Mouse (Mus musculus): Measurements from ENCODE around the gene St3gal6. TPM values are rescaled to one million over a fixed set of nuclear protein-coding genes. Genes with fewer than 3 reads are reported as not detected.

Gene St3gal6
- total RNA-seq (2018; cell fraction: chromatin; rRNA removed): 1 to 10 TPM in 19 of 26 experiments, under 1 TPM in 6, not detected in 1; 0.25 to 7.3 (median 2.2) TPM
- 1 to 10 TPM in 16 of 26 experiments, under 1 TPM in 10; 0.62 to 4.7 (median 1.5) TPM for total RNA-seq (2018; cell fraction: cytosol; rRNA removed)
- 1 to 10 TPM in 24 of 26 experiments, under 1 TPM in 2; 0.64 to 6.6 (median 3.5) TPM for total RNA-seq (2018; cell fraction: nucleus; rRNA removed)
- 0.52 to 3.2 TPM (median 0.86 TPM) in 3 replicates for polyA plus RNA-seq (2018)

- Histone ChIP-seq H3K79me2 (ENCODE audit: inconsistent target) (no peaks in the 10 kb centered on the region), H3K27ac (no peak within 1 kb of the TSS), H3K36me3 (ENCODE audit: inconsistent target) (no peaks in the 10 kb centered on the region), H3K4me3 (ENCODE audit: inconsistent target) (no peak within 1 kb of the TSS)
- 93% methylated on average over 11 of the region's 12 CpGs for WGBS (ENCODE audit: missing documents)
These were observed at the start of gene St3gal6 for GRCm38 (mm10) chr16:58523972-58524850. St3gal6 (minus strand) TSS chr16:58524243.

- no peaks in the 10 kb centered on the region for H3K79me2 ChIP-seq (ENCODE audit: inconsistent target)
These were observed 46.7 kb upstream of the St3gal6 start for GRCm38 (mm10) chr16:58570694-58571264.

GRCm38 (mm10) chr16:58561196-58561595 lies 37.2 kb upstream of the St3gal6 start:
- WGBS (ENCODE audit: missing documents): 86% methylated on average over 2 of the region's 2 CpGs
- no peak overlapping the region for H3K27ac ChIP-seq
- no peaks in the 10 kb centered on the region for H3K36me3 ChIP-seq (ENCODE audit: inconsistent target)
- H3K4me3 ChIP-seq (ENCODE audit: inconsistent target): no peak overlapping the region
- H3K79me2 ChIP-seq (ENCODE audit: inconsistent target): no peaks in the 10 kb centered on the region

More at GRCm38 (mm10) chr16:58570694-58571264, 46.7 kb upstream of the St3gal6 start:
- Histone ChIP-seq H3K4me3 (ENCODE audit: inconsistent target) (no peak overlapping the region), H3K27ac (no peak overlapping the region), H3K36me3 (ENCODE audit: inconsistent target) (no peaks in the 10 kb centered on the region)

DNA sequence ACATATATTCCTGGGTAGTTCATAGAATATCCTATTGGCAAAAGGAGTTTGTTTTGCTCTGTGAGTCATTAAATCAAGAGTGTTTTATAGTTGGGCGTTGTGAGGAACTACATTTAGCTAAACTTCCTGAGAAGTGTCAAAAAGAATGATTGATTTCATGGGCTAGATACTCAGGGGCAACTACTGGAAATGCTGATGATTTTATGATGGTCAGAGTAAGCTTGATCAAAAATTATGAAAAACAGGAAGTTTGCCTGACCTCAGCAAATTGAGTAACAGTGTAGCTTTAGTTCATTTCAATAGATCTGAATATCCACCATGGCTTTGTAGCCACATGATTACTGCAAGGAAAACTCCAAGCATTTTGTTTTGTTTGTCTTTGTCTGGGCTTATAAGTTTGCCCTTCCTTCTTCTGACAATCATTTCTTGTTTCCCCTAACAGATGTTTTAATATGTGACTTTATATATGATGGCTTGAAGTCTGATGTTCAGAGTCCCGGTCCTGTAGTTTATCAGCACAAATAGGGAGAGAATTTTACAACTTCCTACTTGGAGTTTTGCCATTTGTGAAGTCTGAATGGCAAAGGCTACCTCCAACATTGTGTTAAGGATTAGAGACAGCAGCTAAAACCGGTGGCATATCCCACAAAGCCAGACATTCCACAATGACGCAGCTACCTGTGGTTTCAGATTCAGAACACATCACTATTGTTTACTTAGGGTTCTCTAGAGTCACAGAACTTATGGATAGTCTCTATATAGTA lies 32.2 kb upstream of the St3gal6 start:
- WGBS (ENCODE audit: missing documents): 15% methylated on average over 4 of the region's 4 CpGs
- Histone ChIP-seq H3K4me3 (ENCODE audit: inconsistent target) (no peak overlapping the region), H3K36me3 (ENCODE audit: inconsistent target) (no peaks in the 10 kb centered on the region), H3K79me2 (ENCODE audit: inconsistent target) (no peaks in the 10 kb centered on the region), H3K27ac (no peak overlapping the region)

- Histone ChIP-seq H3K27ac (no peak overlapping the region), H3K36me3 (ENCODE audit: inconsistent target) (no peaks in the 10 kb centered on the region), H3K4me3 (ENCODE audit: inconsistent target) (no peak overlapping the region), H3K79me2 (ENCODE audit: inconsistent target) (no peaks in the 10 kb centered on the region)
- WGBS (ENCODE audit: missing documents): 0% methylated on average over 1 of the region's 1 CpGs
These were observed 30.6 kb upstream of the St3gal6 start for GRCm38 (mm10) chr16:58554673-58555072.

DNA sequence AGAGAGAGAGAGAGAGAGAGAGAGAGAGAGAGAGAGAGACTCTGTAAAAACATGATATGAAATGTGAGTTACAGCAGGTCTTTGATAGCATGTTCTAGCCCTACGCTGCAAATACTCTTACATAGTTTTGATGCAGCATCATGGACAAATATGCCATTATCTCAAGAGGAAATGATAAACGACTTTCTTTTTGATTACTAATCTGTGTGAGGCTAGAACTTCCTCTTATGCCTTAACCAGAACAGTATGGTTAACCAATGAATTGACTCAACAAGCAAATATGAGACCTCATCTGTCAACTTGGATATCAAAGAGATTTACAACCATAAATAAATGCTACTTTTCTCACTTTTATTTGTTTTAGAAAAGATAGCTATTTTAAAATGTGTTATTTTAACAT lies 24.0 kb upstream of the St3gal6 start:
- no peaks in the 10 kb centered on the region for H3K79me2 ChIP-seq (ENCODE audit: inconsistent target)
- H3K27ac ChIP-seq: no peak overlapping the region
- H3K4me3 ChIP-seq (ENCODE audit: inconsistent target): no peak overlapping the region
- H3K36me3 ChIP-seq (ENCODE audit: inconsistent target): no peaks in the 10 kb centered on the region
- WGBS (ENCODE audit: missing documents): 19% methylated on average over 2 of the region's 2 CpGs

GRCm38 (mm10) chr16:58546128-58546527 lies 22.1 kb upstream of the St3gal6 start:
- Histone ChIP-seq H3K36me3 (ENCODE audit: inconsistent target) (no peaks in the 10 kb centered on the region), H3K79me2 (ENCODE audit: inconsistent target) (no peaks in the 10 kb centered on the region), H3K4me3 (ENCODE audit: inconsistent target) (no peak overlapping the region), H3K27ac (no peak overlapping the region)
- WGBS (ENCODE audit: missing documents): 19% methylated on average over 1 of the region's 1 CpGs

DNA sequence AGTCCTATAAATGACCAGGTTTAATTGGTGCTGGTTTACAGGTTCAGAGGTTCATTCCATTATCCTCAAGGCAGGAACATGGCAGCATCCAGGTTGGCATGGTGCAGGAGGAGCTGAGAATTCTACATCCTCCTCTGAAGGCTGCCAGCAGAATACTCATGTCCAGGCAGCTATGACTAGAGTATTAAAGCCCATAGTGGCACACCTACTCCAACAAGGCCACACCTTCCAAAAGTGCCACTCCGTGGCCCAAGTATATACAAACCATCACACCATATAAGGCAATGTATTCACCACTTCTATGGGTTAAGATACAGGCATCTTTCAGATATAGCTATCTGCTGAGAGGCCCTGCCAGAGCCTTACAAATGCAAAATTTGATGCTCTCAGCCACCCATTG lies 15.4 kb upstream of the St3gal6 start:
- no peaks in the 10 kb centered on the region for H3K36me3 ChIP-seq (ENCODE audit: inconsistent target)
- no peaks in the 10 kb centered on the region for H3K79me2 ChIP-seq (ENCODE audit: inconsistent target)
- no peak overlapping the region for H3K4me3 ChIP-seq (ENCODE audit: inconsistent target)
- no peak overlapping the region for H3K27ac ChIP-seq
- WGBS (ENCODE audit: missing documents): 100% methylated on average over 1 of the region's 1 CpGs

- 83% methylated on average over 2 of the region's 2 CpGs for WGBS (ENCODE audit: missing documents)
- no peaks in the 10 kb centered on the region for H3K36me3 ChIP-seq (ENCODE audit: inconsistent target)
- no peak overlapping the region for H3K27ac ChIP-seq
- H3K79me2 ChIP-seq (ENCODE audit: inconsistent target): no peaks in the 10 kb centered on the region
- no peak overlapping the region for H3K4me3 ChIP-seq (ENCODE audit: inconsistent target)
These were observed 15.0 kb upstream of the St3gal6 start for GRCm38 (mm10) chr16:58539011-58539410.

DNA sequence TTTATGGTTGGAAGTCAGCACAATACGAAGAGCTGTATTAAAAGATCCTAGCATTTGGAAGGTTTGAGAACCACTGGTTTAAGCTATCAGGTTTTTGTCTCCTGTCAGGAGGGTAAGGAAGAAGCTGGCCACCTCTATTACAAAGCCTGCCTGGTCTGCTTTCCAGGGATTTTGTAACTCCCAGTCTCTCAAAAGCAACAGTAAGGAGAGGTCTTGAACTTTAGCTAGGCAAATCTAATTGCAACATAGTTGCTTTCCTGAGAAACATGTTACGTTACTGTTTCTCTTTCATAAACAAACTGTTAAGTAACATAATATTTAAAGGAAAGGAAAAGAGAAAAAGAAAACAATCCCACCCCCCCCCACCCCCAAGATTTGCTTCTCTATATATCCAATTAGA lies 12.0 kb upstream of the St3gal6 start:
- WGBS (ENCODE audit: missing documents): 69% methylated on average over 2 of the region's 2 CpGs

DNA sequence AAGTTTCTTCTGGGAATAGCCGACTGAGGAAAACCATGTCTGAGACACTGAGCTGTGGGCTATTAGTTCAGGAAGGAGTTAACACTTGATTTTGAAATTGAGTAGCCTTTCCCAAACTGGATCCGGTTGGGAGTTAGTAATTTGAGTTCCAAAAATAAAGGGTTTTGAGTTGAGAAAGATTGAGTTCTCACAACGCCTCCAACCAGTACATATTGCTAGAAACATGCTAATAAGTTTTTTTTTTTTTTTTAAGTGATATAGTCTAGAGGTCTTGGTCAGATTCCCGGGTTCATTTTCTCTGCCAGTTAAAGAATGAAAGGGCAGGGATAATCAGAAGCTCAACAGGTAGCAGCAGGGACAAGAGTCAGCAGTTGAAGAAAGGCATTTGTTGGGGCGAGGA lies 11.2 kb upstream of the St3gal6 start:
- WGBS (ENCODE audit: missing documents): 88% methylated on average over 5 of the region's 5 CpGs
- H3K4me3 ChIP-seq (ENCODE audit: inconsistent target): no peak overlapping the region
- H3K79me2 ChIP-seq (ENCODE audit: inconsistent target): no peaks in the 10 kb centered on the region
- no peaks in the 10 kb centered on the region for H3K36me3 ChIP-seq (ENCODE audit: inconsistent target)
- no peak overlapping the region for H3K27ac ChIP-seq

More for the DNA sequence above, 12.0 kb upstream of the St3gal6 start:
- Histone ChIP-seq H3K27ac (no peak overlapping the region), H3K36me3 (ENCODE audit: inconsistent target) (no peaks in the 10 kb centered on the region), H3K4me3 (ENCODE audit: inconsistent target) (no peak overlapping the region), H3K79me2 (ENCODE audit: inconsistent target) (no peaks in the 10 kb centered on the region)

GRCm38 (mm10) chr16:58534245-58535142 lies 10.5 kb upstream of the St3gal6 start:
- Histone ChIP-seq H3K36me3 (ENCODE audit: inconsistent target) (no peaks in the 10 kb centered on the region), H3K4me3 (ENCODE audit: inconsistent target) (no peak overlapping the region), H3K79me2 (ENCODE audit: inconsistent target) (no peaks in the 10 kb centered on the region), H3K27ac (no peak overlapping the region)
- 61% methylated on average over 6 of the region's 7 CpGs for WGBS (ENCODE audit: missing documents)

- no peaks in the 10 kb centered on the region for H3K79me2 ChIP-seq (ENCODE audit: inconsistent target)
- no peaks in the 10 kb centered on the region for H3K36me3 ChIP-seq (ENCODE audit: inconsistent target)
- no peak overlapping the region for H3K27ac ChIP-seq
- 89% methylated on average over 5 of the region's 5 CpGs for WGBS (ENCODE audit: missing documents)
- H3K4me3 ChIP-seq (ENCODE audit: inconsistent target): no peak overlapping the region
These were observed 9.7 kb upstream of the St3gal6 start for GRCm38 (mm10) chr16:58533742-58534141.

DNA sequence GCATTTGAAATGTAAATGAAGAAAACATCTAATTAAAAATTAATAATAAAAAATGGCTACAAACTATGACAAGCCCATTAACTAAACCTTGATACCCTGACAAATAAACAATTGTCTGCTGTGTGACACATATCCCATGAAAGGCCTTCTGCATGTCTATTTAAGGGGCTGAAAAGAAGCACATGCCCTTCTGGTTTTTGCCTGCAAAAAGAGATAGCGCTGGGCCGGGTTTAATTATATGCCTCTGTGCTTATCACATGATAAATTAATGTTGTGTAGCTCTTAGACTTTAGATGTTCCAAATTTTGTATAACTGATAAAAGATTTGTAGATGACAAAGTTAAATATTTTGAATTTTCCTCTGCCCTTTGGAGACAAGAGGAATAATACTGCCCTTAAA lies 9.2 kb upstream of the St3gal6 start:
- no peak overlapping the region for H3K4me3 ChIP-seq (ENCODE audit: inconsistent target)
- 95% methylated on average over 2 of the region's 2 CpGs for WGBS (ENCODE audit: missing documents)
- no peaks in the 10 kb centered on the region for H3K79me2 ChIP-seq (ENCODE audit: inconsistent target)
- H3K36me3 ChIP-seq (ENCODE audit: inconsistent target): no peaks in the 10 kb centered on the region
- H3K27ac ChIP-seq: no peak overlapping the region

All from macrophage (primary cell).